Mouse (Mus musculus) small intestine, adult 2 months (tissue): ENCODE data around the gene Adamtsl5.
"Not testable (repeated sequence)": the region's sequence is repeated elsewhere in the genome, so short reads cannot be mapped to it uniquely, and the experiment has no call there.

Experiments
- CTCF ChIP-seq: fragments of 200-500 bp; IDR thresholded peaks from 2 replicates; pipeline ENCODE4 v1.5.1; 2012; ENCODE audit warnings: low read depth, mild to moderate bottlenecking, control low read depth, inconsistent platforms, low read length, moderate library complexity, mixed read lengths; ENCODE audit not compliant: insufficient replicate concordance, insufficient read length; ENCODE audit errors: extremely low read depth
- POLR2A ChIP-seq: fragments of 200-500 bp; IDR thresholded peaks from 2 replicates; pipeline ENCODE4 v1.6.1; 2012; ENCODE audit warnings: low read depth, mild to moderate bottlenecking, control low read depth, inconsistent platforms, low read length, moderate library complexity

GRCm38 (mm10) chr10:80345929-80346328, 2.3 kb downstream of the Adamtsl5 start:
- not testable (repeated sequence) for TF ChIP-seq CTCF, POLR2A
